Mouse (Mus musculus) lung, embryonic 15.5 days (tissue): ENCODE results near the gene Tkt. TPM values are rescaled to one million over a fixed set of nuclear protein-coding genes. Genes with fewer than 3 reads are reported as not detected.

Experiments
- microRNA-seq: library from miRNA; unstranded; fragments of <30 nt; microRNA quantifications from one replicate; pipeline ENCODE4, GENCODE M21; 2016
- polyA plus RNA-seq: library from polyadenylated mRNA; unstranded; fragments of >200 nt; fragmentation: Nextera tagmentation; extraction: Ambion mirVana; gene quantifications from 2 replicates; pipeline ENCODE4 v1.2.1, GENCODE M21; 2015

The Tkt gene
- polyA plus RNA-seq, 1 experiment from 2014 or later: 289 TPM

Small RNA genes lying within 50 kb of the gene (microRNA-seq; reads per million reads assigned to microRNA genes)
- gene Mir3076: 3.9 reads per million, percentile 17 among the genes with 10 or more reads in this experiment

Other genes starting within 250 kb of the Tkt start
- 24.6 and 26.7 TPM in 2 replicates for gene Dcp1a, start 68.8 kb upstream of the Tkt start, polyA plus RNA-seq
- 7.1 and 8.9 TPM in 2 replicates for gene Cacna1d, start 56.9 kb upstream of the Tkt start, polyA plus RNA-seq
- gene Prkcd, start 77.9 kb downstream of the Tkt start, polyA plus RNA-seq: 57.9 and 61.7 TPM in 2 replicates
- 17.4 and 17.8 TPM in 2 replicates for gene Rft1, start 106.0 kb downstream of the Tkt start, polyA plus RNA-seq
- 11.7 and 12.7 TPM in 2 replicates for gene Sfmbt1, start 166.5 kb downstream of the Tkt start, polyA plus RNA-seq